Mouse (Mus musculus): ENCODE measurements around the gene Fbxl7. TPM values are rescaled to one million over a fixed set of nuclear protein-coding genes. Genes with fewer than 3 reads are reported as not detected.

Gene Fbxl7
- total RNA-seq, 4 experiments from 2014 or later, result 10.5 to 18.8 (median 12.4) TPM

DNA sequence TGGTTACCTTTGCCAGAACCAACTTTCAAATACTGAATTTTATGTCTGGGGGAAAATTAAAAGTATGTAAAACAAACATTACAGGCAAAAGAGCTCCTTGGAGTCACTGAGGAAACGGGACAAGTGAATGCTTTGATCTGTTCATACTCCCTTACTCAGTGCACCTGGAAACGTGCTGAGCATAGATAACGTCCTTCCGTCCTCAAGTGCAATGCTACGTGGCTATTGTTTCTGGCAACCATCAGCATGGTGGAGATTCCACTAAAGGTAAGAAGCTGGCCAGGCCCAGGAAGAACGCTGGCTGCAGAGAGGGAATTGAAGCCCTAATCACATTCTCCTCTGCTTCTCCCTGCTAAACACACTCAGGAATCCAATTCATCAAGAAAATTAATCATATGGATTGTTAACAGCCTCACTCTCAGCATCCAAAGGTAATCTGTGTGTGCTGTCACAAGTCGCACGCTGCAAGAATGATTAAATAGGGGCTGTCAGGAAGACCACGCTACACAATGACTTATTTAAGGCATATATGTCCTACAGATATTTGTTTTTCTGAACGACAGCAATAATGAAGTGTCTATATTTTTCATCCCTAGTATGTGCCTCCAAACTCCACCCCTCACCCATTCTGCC is 206.8 kb downstream of the Fbxl7 start:
- no peak for DNase-seq

DNA sequence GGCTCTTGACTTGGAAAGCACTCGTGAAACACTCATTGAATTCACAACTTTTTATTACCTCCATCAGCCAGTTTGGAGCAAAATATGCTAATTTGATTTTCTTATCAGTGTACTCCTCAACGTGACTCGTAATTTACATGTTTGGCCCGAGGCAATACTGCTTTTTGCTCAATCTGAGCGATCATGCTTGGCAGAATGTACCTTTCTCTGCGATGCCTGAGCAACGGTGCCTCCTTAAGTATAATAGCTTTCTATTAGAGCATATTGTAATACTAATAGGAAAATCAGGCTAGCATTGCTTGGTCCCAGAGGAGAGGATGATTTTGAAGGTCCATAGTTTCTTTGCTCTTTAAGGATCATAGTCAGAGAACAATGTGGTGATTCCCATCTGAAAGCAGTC is 207.7 kb downstream of the Fbxl7 start:
- no peak for DNase-seq

GRCm38 (mm10) chr15:26682279-26682678 is 213.1 kb downstream of the Fbxl7 start:
- DNase-seq, result no peak

- no peak for DNase-seq
Observed at GRCm38 (mm10) chr15:26673239-26673859, 222.0 kb downstream of the Fbxl7 start.

DNA sequence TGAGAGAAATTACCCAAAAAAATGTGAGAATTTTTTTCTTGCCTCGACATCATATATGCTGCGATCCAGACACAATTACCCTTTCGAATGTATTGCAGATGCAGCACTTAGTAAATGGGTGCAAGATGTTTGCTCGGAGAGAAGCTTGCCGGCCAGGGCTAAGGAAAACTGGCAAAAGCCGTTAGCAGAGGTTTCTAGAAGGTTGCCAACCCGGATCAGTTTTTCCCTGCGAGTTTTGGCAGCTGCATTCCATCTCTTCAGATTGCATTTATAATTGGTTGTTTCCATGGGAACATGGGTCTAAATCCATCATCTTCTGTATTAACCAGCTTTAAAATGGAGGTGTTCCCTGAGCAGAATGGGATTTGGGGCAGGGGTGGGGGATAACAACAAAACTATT is 240.4 kb downstream of the Fbxl7 start:
- DNase-seq, result no peak

- DNase-seq, result no peak
Observed at GRCm38 (mm10) chr15:26642563-26642962, 252.8 kb downstream of the Fbxl7 start.

GRCm38 (mm10) chr15:26639726-26640125 is 255.7 kb downstream of the Fbxl7 start:
- no peak for DNase-seq

GRCm38 (mm10) chr15:26635591-26635990 is 259.8 kb downstream of the Fbxl7 start:
- no peak for DNase-seq

- no peak for DNase-seq
Observed at GRCm38 (mm10) chr15:26628181-26628580, 267.2 kb downstream of the Fbxl7 start.

DNA sequence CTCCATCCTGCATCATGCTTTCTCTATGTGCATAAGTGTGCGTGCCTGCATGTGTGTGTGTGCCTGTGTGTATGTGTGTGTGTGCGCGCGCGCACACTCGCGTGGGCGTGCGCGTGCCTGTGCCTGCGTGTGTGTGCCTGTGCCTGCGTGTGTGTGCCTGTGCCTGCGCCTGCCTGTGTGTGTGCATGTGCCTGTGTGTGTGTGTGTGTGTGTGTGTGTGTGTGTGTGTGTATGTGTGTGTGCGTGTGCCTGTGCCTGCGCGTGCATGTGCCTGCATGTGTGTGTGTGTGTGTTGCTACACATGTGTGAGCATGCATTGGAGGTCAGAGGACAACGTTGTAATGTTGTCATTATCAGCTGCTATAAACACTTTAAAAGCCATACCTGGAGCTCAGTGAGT is 272.1 kb downstream of the Fbxl7 start:
- DNase-seq, result no peak

- DNase-seq, result peak; percentile 56
Observed at GRCm38 (mm10) chr15:26620279-26620678, 275.1 kb downstream of the Fbxl7 start.

- no peak for DNase-seq
Observed at GRCm38 (mm10) chr15:26619221-26619620, 276.2 kb downstream of the Fbxl7 start.

DNA sequence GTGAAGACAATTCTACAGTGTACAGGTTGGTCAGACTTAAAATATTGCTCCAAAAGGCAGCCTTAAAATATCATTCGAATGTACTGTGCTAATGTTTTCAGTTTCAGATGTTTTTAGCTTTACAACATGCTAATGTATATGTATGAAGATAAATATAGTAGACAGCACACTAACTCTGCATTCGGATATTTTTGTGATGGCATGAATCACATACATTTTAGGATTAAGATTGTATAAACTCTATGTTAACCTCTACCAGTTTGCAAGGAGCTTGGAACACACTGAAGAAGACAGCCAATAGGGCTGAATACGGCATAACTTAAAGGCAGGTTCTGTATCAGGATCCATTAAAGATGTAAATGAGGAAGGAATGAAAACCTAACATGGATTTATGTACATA is 299.1 kb downstream of the Fbxl7 start:
- DNase-seq, result no peak

DNA sequence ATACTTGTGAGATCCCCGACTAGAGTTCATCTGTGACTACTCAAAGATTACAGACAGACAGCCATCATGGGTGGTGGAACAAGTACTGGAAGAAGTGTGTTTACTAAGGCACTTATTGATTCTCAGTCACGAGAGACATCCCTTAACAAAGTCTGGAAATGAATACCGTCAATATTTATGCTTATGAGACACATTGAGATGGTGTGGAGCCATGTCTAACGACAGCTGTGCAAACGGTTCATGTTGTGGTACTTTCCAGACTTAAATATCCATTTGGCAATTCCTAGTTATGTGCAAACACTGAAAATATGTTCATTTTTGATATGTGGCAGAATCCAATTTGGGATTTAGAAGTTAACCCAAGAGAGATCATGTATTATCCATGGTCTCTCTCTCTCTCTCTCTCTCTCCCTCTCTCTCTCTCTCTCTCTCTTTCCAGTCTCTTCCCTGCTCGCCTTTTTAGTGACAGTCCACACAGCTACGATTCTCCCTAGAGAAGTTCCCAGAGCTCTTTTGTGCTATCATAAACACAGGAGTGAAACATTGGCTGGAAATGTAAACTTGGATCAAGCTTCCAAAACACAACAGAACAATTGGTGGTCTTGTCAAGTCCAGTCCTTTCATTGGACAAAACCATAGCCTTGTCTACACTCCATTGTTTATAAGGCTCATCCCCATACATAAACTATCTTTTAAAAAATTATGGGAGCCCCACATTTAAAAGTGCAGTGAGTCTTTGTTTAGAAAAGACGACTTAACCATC is 315.3 kb downstream of the Fbxl7 start:
- DNase-seq, result no peak

DNA sequence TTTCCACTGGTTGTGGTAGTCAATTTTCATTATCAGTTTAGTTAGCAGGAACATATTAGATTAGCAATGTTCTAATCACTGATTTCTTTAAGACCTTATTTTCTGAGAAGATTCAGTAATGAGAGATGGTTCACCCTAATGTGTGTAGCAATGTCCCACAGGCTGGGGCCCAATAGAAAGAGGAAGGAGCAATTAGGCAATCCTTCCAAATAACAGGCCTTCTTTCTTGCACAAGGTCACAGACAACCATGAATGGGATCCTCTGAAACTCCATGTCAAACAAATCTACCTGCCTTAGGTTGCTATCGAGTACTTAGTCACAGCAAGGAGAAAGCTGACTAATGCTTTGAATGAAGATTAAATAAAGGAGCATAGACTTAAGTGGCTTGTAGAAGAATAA is 316.9 kb downstream of the Fbxl7 start:
- no peak for DNase-seq

DNA sequence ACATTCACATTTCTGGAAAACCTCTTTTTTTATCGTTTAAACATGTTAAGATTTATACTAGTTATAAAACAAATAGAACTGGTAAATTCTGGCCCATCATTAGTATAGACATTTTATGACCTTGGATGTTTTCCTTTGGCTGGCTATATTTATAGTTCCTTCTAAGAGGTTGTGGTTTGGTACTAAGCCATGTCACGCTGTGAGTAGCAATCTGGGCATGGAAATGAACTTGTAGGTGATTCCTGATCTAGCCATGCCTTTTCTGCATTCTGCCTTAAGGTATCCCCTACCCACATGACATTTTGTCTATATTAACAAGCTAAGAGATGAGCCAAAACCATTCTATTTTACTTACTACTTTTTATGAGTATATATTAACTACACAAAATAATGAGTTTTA is 329.3 kb downstream of the Fbxl7 start:
- DNase-seq, result no peak

GRCm38 (mm10) chr15:26553620-26554019 is 341.8 kb downstream of the Fbxl7 start:
- DNase-seq, result no peak

GRCm38 (mm10) chr15:26533997-26534700 is 361.2 kb downstream of the Fbxl7 start:
- DNase-seq, result no peak

GRCm38 (mm10) chr15:26519220-26519631 is 376.2 kb downstream of the Fbxl7 start:
- DNase-seq, result no peak

DNA sequence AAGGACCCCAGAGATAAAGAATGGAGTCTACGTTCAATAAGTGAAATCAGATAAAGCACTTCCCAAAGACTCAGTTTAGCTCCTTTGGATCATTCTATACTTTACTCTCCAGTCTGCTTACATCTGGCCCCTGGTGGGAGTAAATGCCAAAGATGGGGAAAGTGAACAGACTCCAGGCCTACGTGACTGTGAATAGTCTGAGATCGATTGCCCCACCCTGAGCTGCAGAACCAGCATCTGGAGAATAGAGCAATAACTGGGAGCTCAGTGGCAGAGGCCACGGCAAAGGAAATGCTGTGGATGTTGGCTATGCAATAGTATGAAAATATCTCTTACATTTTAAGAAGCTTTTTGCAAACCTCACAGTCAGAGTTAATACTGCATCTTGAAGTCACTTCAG is 394.4 kb downstream of the Fbxl7 start:
- DNase-seq, result no peak

Measured in adrenal gland, adult 8-10 months (tissue).